Comparison of ENCODE assay signal across 13 mouse cellular contexts in the genomic region with DNA sequence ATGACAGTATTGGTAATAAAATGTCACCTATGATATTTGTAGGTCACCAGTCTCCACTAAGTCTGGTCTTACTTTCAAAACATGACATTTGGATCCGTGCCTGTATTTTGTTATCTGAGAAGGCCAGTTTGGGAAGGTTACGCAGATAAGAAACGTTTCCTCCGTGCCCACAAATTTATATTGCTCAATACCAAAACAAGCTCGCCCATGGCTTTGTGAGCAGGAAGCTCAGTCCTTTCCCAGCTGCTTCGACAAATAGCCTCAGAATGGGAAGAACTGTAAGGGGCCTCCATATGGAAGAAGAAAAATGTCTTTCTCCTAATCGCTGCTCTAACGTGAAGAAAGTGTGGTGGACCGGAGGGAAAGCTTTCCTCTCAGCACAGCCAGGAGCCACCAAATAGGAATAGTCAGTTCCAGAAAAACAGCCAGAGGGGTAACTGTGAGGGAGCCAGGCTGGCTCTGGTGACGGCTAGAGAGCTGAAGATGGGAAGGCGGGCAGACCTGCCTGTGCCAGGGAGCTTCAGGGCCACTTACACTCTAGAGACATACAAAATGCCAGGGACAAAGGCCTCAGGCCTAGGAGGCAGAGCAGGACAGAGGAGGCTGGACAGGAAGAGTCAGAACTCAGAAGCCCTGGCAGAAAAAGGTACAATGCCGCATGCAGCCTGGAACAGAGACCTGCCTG. TPM values are rescaled to one million over a fixed set of nuclear protein-coding genes. Genes with fewer than 3 reads are reported as not detected.
DNase-seq lines count a peak whose midpoint lies in the region; ATAC-seq lines count a peak whose summit lies in the region.
"Had no signal": no experiment of that assay in that cellular context is flagged by ENCODE, and none has a peak within 500 bp of the region (broad histone marks: within the 10 kb centered on the region; RNA-seq: fewer than 3 reads in every experiment).

No protein-coding gene starts in this region.

- peak; percentile 74 to 95 for DNase-seq in adrenal gland, adult (ENCODE audit: inconsistent age in 2 of 2, low spot score in 1 of 2)
- DNase-seq in adrenal gland, postnatal 4 days (ENCODE audit: low spot score in 2 of 2), result no peak
- DNase-seq in lung, postnatal 10 days, result no peak
- DNase-seq in neural tube, embryonic 10.5 days (ENCODE audit: extremely low spot score, low spot score), result no peak
- no peak for DNase-seq in layer of hippocampus, adult 9-11 months
- DNase-seq: cerebellum, adult 9-11 months had no signal

- peaks cover 27% of the 10 kb centered on the region for H3K4me1 ChIP-seq in lung, embryonic 15.5 days
- H3K4me1 ChIP-seq in erythroblast, embryonic 14.5 days (ENCODE audit: control insufficient read depth), result peaks cover 76% of the 10 kb centered on the region

- no peaks in the 10 kb centered on the region for H3K27me3 ChIP-seq in lung, embryonic 15.5 days
- H3K27me3 ChIP-seq in erythroblast, embryonic 14.5 days (ENCODE audit: control insufficient read depth), result no peaks in the 10 kb centered on the region; the same call in 1 of the 2 replicates
- H3K27me3 ChIP-seq: limb, embryonic 15.5 days; neural tube, embryonic 13.5 days had no signal

- no peak overlapping the region for H3K4me2 ChIP-seq in lung, embryonic 15.5 days
- H3K4me2 ChIP-seq: limb, embryonic 15.5 days; neural tube, embryonic 13.5 days had no signal

- peak overlapping the region; percentile 22; the same call in 1 of the 2 replicates for H3K27ac ChIP-seq in lung, embryonic 15.5 days
- H3K27ac ChIP-seq: hindbrain, embryonic 10.5 days; limb, embryonic 15.5 days; neural tube, embryonic 13.5 days had no signal

- WGBS in lung, embryonic 15.5 days, result 42% methylated on average over 12 of the region's 12 CpGs

- no peak overlapping the region for H3K9ac ChIP-seq in lung, embryonic 15.5 days
- H3K9ac ChIP-seq: limb, embryonic 15.5 days; neural tube, embryonic 13.5 days had no signal

- H3K4me3 ChIP-seq in lung, embryonic 15.5 days, result no peak overlapping the region
- peak overlapping the region; percentile 57 for H3K4me3 ChIP-seq in erythroblast, embryonic 14.5 days (replicated peaks)
- H3K4me3 ChIP-seq: hindbrain, embryonic 10.5 days; limb, embryonic 15.5 days; neural tube, embryonic 13.5 days had no signal

- H3K36me3 ChIP-seq in lung, embryonic 15.5 days, result no peaks in the 10 kb centered on the region; the same call in 1 of the 2 replicates
- H3K36me3 ChIP-seq in erythroblast, embryonic 14.5 days (ENCODE audit: control insufficient read depth), result peaks cover 100% of the 10 kb centered on the region
- H3K36me3 ChIP-seq: hindbrain, embryonic 10.5 days; limb, embryonic 15.5 days had no signal

- ATAC-seq in lung, embryonic 15.5 days (ENCODE audit: borderline replicate concordance, extremely low read depth, low FRiP score, low TSS enrichment), result no peak
- ATAC-seq in megakaryocyte-erythroid progenitor cell, adult 5-6 weeks (replicated peaks; ENCODE audit: low FRiP score, low TSS enrichment, poor library complexity, severe bottlenecking), result peak; percentile 75
- ATAC-seq: forebrain, embryonic 14.5 days had no signal

- no peaks in the 10 kb centered on the region for H3K9me3 ChIP-seq in lung, embryonic 15.5 days
- H3K9me3 ChIP-seq in erythroblast, embryonic 14.5 days (ENCODE audit: control insufficient read depth, low read length), result no peaks in the 10 kb centered on the region
- H3K9me3 ChIP-seq: hindbrain, embryonic 10.5 days; limb, embryonic 15.5 days; neural tube, embryonic 13.5 days had no signal

RNA-seq across cellular contexts. Expression of gene Fhdc1, which starts 24.4 kb away (rescaled TPM):
- total RNA-seq in adrenal gland, postnatal 4 days (2021), result 10 to 100 TPM; 41.5 to 47.1 TPM
- polyA plus RNA-seq in lung, embryonic 15.5 days (2015; fragmentation: Nextera tagmentation; extraction: Ambion mirVana), result 13.9 and 14.9 TPM in 2 replicates
- 47.7 and 62.0 TPM in 2 replicates for polyA plus RNA-seq in erythroblast, embryonic 14.5 days (2012)
- 0.59 and 0.79 TPM in 2 replicates for total RNA-seq in megakaryocyte-erythroid progenitor cell, adult 5-6 weeks (2014; fragmentation: Nextera tagmentation)
- total RNA-seq in megakaryocyte-erythroid progenitor cell, adult 5-6 weeks (2017), result 1.6 and 2.0 TPM in 2 replicates

Comparison
In these comparisons a context has a peak if more than half of its experiments do, and no peak if none do; other contexts are left out.
1. DNase-seq: peak in adrenal gland, adult (2 of 2); none in adrenal gland, postnatal 4 days (0 of 2), lung, postnatal 10 days (single experiment), neural tube, embryonic 10.5 days (single experiment) and layer of hippocampus, adult 9-11 months (single experiment).
2. RNA of gene Fhdc1, which starts 24.4 kb away (total RNA-seq): 41.5 to 47.1 TPM in adrenal gland, postnatal 4 days; 0.59 to 2.0 TPM in megakaryocyte-erythroid progenitor cell, adult 5-6 weeks; every median in the first group is over 10 times any median in the second.